Mouse (Mus musculus) hindbrain, embryonic 11.5 days (tissue): ENCODE measurements around the gene Ttn. TPM values are rescaled to one million over a fixed set of nuclear protein-coding genes. Genes with fewer than 3 reads are reported as not detected.

Source experiments
- ATAC-seq: fragments of 200-750 bp; cut with Nextera tagmentation; 2 replicates; pipeline ENCODE4 v1.8.0; 2017; ENCODE audit warnings: mild to moderate bottlenecking, moderate TSS enrichment, moderate library complexity; ENCODE audit not compliant: low FRiP score
- DNase-seq: peaks from one replicate; pipeline ENCODE4 v3.0.0-alpha.2; 2015; ENCODE audit warnings: low spot score
- H3K27ac ChIP-seq: fragments of 300-500 bp; sonication (generic); 2 replicates; pipeline ENCODE4 v1.5.1; 2014; ENCODE audit warnings: mild to moderate bottlenecking, low read depth, low read length
- H3K27me3 ChIP-seq: fragments of 300-500 bp; sonication (generic); 2 replicates; pipeline ENCODE4 v1.6.1; 2014; ENCODE audit warnings: mild to moderate bottlenecking, low read length, moderate library complexity, mixed read lengths; ENCODE audit not compliant: control insufficient read depth, insufficient read depth
- H3K36me3 ChIP-seq: fragments of 300-500 bp; sonication (generic); 2 replicates; pipeline ENCODE4 v1.6.1; 2014; ENCODE audit warnings: mild to moderate bottlenecking, low read length, moderate library complexity, mixed read lengths; ENCODE audit not compliant: control insufficient read depth, insufficient read depth
- H3K4me1 ChIP-seq: fragments of 300-500 bp; sonication (generic); replicated peaks from 2 replicates; pipeline ENCODE4 v1.6.1; 2014; ENCODE audit warnings: low read length, mixed read lengths; ENCODE audit not compliant: control insufficient read depth, insufficient read depth
- H3K4me2 ChIP-seq: fragments of 300-500 bp; sonication (generic); replicated peaks from 2 replicates; pipeline ENCODE4 v1.6.1; 2014; ENCODE audit warnings: mild to moderate bottlenecking, low read depth, low read length
- H3K4me3 ChIP-seq: fragments of 300-500 bp; sonication (generic); 2 replicates; pipeline ENCODE4 v1.5.1; 2014; ENCODE audit warnings: low read depth, low read length
- H3K9ac ChIP-seq: fragments of 300-500 bp; sonication (generic); 2 replicates; pipeline ENCODE4 v1.6.1; 2014; ENCODE audit warnings: low read depth, low read length
- H3K9me3 ChIP-seq: fragments of 300-500 bp; sonication (generic); 2 replicates; pipeline ENCODE4 v1.6.1; 2016; ENCODE audit warnings: low read length; ENCODE audit not compliant: control insufficient read depth
- WGBS: fragments of 180-500 bp; shearing (Covaris S2); extraction: QIAGEN DNeasy Blood & Tissue Kit; methylation state at CpG from one replicate; pipeline ENCODE4 v1.1.7; 2014; 5-methylcytosine and 5-hydroxymethylcytosine counted together
- polyA plus RNA-seq: library from polyadenylated mRNA; unstranded; fragments of >200 nt; fragmentation: Nextera tagmentation; extraction: Ambion mirVana; gene quantifications from 2 replicates; pipeline ENCODE4 v1.2.1, GENCODE M21; 2014

Gene Ttn
- polyA plus RNA-seq, 1 experiment from 2014 or later: 3.1 TPM

GRCm38 (mm10) chr2:76676401-76677226, 305.7 kb downstream of the Ttn start:
- peaks cover 7% of the 10 kb centered on the region for H3K4me1 ChIP-seq
- no peaks in the 10 kb centered on the region for H3K27me3 ChIP-seq
- peak overlapping the region; percentile 54 for H3K4me2 ChIP-seq
- no peaks in the 10 kb centered on the region for H3K9me3 ChIP-seq
- 71% methylated on average over 13 of the region's 13 CpGs for WGBS
- peak overlapping the region; percentile 29 for H3K9ac ChIP-seq
- ATAC-seq (no peak), DNase-seq (no peak)
- H3K27ac ChIP-seq: no peak overlapping the region
- no peaks in the 10 kb centered on the region for H3K36me3 ChIP-seq
- peak overlapping the region; percentile 77 for H3K4me3 ChIP-seq

- Histone ChIP-seq H3K4me3 (peak overlapping the region; percentile 77), H3K27me3 (no peaks in the 10 kb centered on the region), H3K4me2 (peak overlapping the region; percentile 54), H3K9ac (peak overlapping the region; percentile 84), H3K36me3 (no peaks in the 10 kb centered on the region), H3K4me1 (peaks cover 7% of the 10 kb centered on the region), H3K9me3 (no peaks in the 10 kb centered on the region), H3K27ac (no peak overlapping the region)
- peak; percentile 28 for DNase-seq
- ATAC-seq: no peak
- WGBS: 14% methylated on average over 4 of the region's 4 CpGs
These were observed 306.4 kb downstream of the Ttn start for GRCm38 (mm10) chr2:76675949-76676348.

- H3K4me2 ChIP-seq: peak overlapping the region; percentile 54
- H3K27me3 ChIP-seq: no peaks in the 10 kb centered on the region
- ATAC-seq: peak; percentile 61
- no peaks in the 10 kb centered on the region for H3K36me3 ChIP-seq
- peak overlapping the region; percentile 82 for H3K27ac ChIP-seq
- H3K4me1 ChIP-seq: peaks cover 7% of the 10 kb centered on the region
- DNase-seq: peak; percentile 65
- peak overlapping the region; percentile 77 for H3K4me3 ChIP-seq
- WGBS: under 1% methylated on average over 31 of the region's 44 CpGs
- H3K9me3 ChIP-seq: no peaks in the 10 kb centered on the region
- peak overlapping the region; percentile 84 for H3K9ac ChIP-seq
These were observed 306.9 kb downstream of the Ttn start for GRCm38 (mm10) chr2:76675451-76675850.

GRCm38 (mm10) chr2:76674725-76675427, 307.5 kb downstream of the Ttn start, which contains the start of gene Plekha3:
TSS of gene Plekha3 (plus strand) at chr2:76675281.
- WGBS: 7% methylated on average over 30 of the region's 52 CpGs
- Histone ChIP-seq H3K4me3 (peak within 1 kb of the TSS; percentile 77), H3K9me3 (no peaks in the 10 kb centered on the region), H3K4me2 (peak within 1 kb of the TSS; percentile 54), H3K36me3 (no peaks in the 10 kb centered on the region), H3K27ac (peak within 1 kb of the TSS; percentile 82), H3K4me1 (peaks cover 7% of the 10 kb centered on the region), H3K27me3 (no peaks in the 10 kb centered on the region), H3K9ac (peak within 1 kb of the TSS; percentile 84)
- DNase-seq (peak; percentile 81), ATAC-seq (peak; percentile 70)

GRCm38 (mm10) chr2:76673472-76674081, 308.8 kb downstream of the Ttn start:
- H3K27ac ChIP-seq: peak overlapping the region; percentile 53; the same call in 1 of the 2 replicates
- no peak for ATAC-seq
- H3K27me3 ChIP-seq: no peaks in the 10 kb centered on the region
- 41% methylated on average over 7 of the region's 7 CpGs for WGBS
- H3K4me2 ChIP-seq: peak overlapping the region; percentile 56
- peak; percentile 50 for DNase-seq
- H3K36me3 ChIP-seq: no peaks in the 10 kb centered on the region
- no peak overlapping the region for H3K9ac ChIP-seq
- H3K4me1 ChIP-seq: peaks cover 7% of the 10 kb centered on the region
- H3K9me3 ChIP-seq: no peaks in the 10 kb centered on the region
- peak overlapping the region; percentile 37 for H3K4me3 ChIP-seq

- no peaks in the 10 kb centered on the region for H3K27me3 ChIP-seq
- 0% methylated on average over 17 of the region's 17 CpGs for WGBS
- H3K27ac ChIP-seq: peak within 1 kb of the TSS; percentile 64
- peak; percentile 93 for ATAC-seq
- H3K36me3 ChIP-seq: no peaks in the 10 kb centered on the region
- peak; percentile 98 for DNase-seq
- peak within 1 kb of the TSS; percentile 56 for H3K4me2 ChIP-seq
- peak within 1 kb of the TSS; percentile 37 for H3K4me3 ChIP-seq
- peaks cover 7% of the 10 kb centered on the region for H3K4me1 ChIP-seq
- no peaks in the 10 kb centered on the region for H3K9me3 ChIP-seq
- peak within 1 kb of the TSS; percentile 70 for H3K9ac ChIP-seq
These were observed 309.4 kb downstream of the Ttn start, which contains the start of gene Fkbp7 for GRCm38 (mm10) chr2:76672966-76673392. TSS of gene Fkbp7 (minus strand) at chr2:76673116.

- 47% methylated on average over 9 of the region's 9 CpGs for WGBS
- Histone ChIP-seq H3K27ac (peak overlapping the region; percentile 64; the same call in 1 of the 2 replicates), H3K27me3 (no peaks in the 10 kb centered on the region), H3K36me3 (no peaks in the 10 kb centered on the region), H3K9ac (peak overlapping the region; percentile 70), H3K4me2 (peak overlapping the region; percentile 56), H3K9me3 (no peaks in the 10 kb centered on the region), H3K4me3 (peak overlapping the region; percentile 37), H3K4me1 (peaks cover 7% of the 10 kb centered on the region)
- no peak for ATAC-seq
- peak; percentile 36 for DNase-seq
These were observed 310.1 kb downstream of the Ttn start for GRCm38 (mm10) chr2:76672134-76672745.

- DNase-seq (no peak), ATAC-seq (no peak)
- Histone ChIP-seq H3K4me1 (peaks cover 7% of the 10 kb centered on the region), H3K27ac (no peak overlapping the region), H3K4me2 (peak overlapping the region; percentile 56), H3K9me3 (no peaks in the 10 kb centered on the region), H3K27me3 (no peaks in the 10 kb centered on the region), H3K9ac (no peak overlapping the region; the same call in 1 of the 2 replicates), H3K36me3 (no peaks in the 10 kb centered on the region), H3K4me3 (no peak overlapping the region)
- 90% methylated on average over 6 of the region's 6 CpGs for WGBS
These were observed 310.7 kb downstream of the Ttn start for GRCm38 (mm10) chr2:76671641-76672040.
